Comparison of ENCODE assay signal across 17 mouse cellular contexts in genomic region chr2:63090447-63090846, GRCm38 (mm10).
"Had no signal": no experiment of that assay in that cellular context is flagged by ENCODE, and none has a peak within 500 bp of the region (broad histone marks: within the 10 kb centered on the region; RNA-seq: fewer than 3 reads in every experiment).

No protein-coding gene starts in this region.

- H3K9ac ChIP-seq: neural tube, embryonic 12.5 days; neural tube, embryonic 13.5 days; neural tube, embryonic 15.5 days; stomach, embryonic 15.5 days had no signal

- H3K9me3 ChIP-seq: neural tube, embryonic 12.5 days; neural tube, embryonic 13.5 days; neural tube, embryonic 15.5 days; stomach, embryonic 15.5 days had no signal

- H3K4me2 ChIP-seq: neural tube, embryonic 12.5 days; neural tube, embryonic 13.5 days; neural tube, embryonic 15.5 days; stomach, embryonic 15.5 days had no signal

- H3K4me1 ChIP-seq: neural tube, embryonic 12.5 days; neural tube, embryonic 13.5 days; neural tube, embryonic 15.5 days; stomach, embryonic 15.5 days had no signal

- H3K27ac ChIP-seq: neural tube, embryonic 12.5 days; neural tube, embryonic 13.5 days; neural tube, embryonic 15.5 days; stomach, embryonic 15.5 days; stomach, postnatal 0 days had no signal

- H3K4me3 ChIP-seq: neural tube, embryonic 12.5 days; neural tube, embryonic 13.5 days; neural tube, embryonic 15.5 days; stomach, embryonic 15.5 days had no signal

- DNase-seq: retina, postnatal 1 day; right cerebral cortex, adult 18-20 months; right cerebral cortex, postnatal 14 days; right cerebral cortex, postnatal 25 days; right cerebral cortex, postnatal 4 days; spleen, adult 18-20 months; thymus, adult 18-20 months; thymus, adult 2 months; thymus, postnatal 14 days; thymus, postnatal 25 days; thymus, postnatal 36 days; thymus, postnatal 4 days had no signal

- H3K36me3 ChIP-seq: neural tube, embryonic 12.5 days; neural tube, embryonic 13.5 days; neural tube, embryonic 15.5 days; stomach, embryonic 15.5 days had no signal

- H3K27me3 ChIP-seq: neural tube, embryonic 12.5 days; neural tube, embryonic 13.5 days; neural tube, embryonic 15.5 days; stomach, embryonic 15.5 days had no signal
